Mouse (Mus musculus) common myeloid progenitor, adult 5-6 weeks (primary cell): ENCODE measurements around the gene Arhgef11. TPM values are rescaled to one million over a fixed set of nuclear protein-coding genes. Genes with fewer than 3 reads are reported as not detected.
"Not testable (repeated sequence)": the region's sequence is repeated elsewhere in the genome, so short reads cannot be mapped to it uniquely, and the experiment has no call there.

Experiments used
- ATAC-seq: replicated peaks from 2 replicates; pipeline ENCODE4 v1.8.0; 2016; ENCODE audit warnings: low read depth, mild to moderate bottlenecking, moderate TSS enrichment, inconsistent platforms; ENCODE audit not compliant: poor library complexity, severe bottlenecking
- total RNA-seq: library from RNA; stranded (forward); fragments of 200-1000, 187-1606 nt; gene quantifications from 2 replicates; pipeline ENCODE4 v1.2.3, GENCODE M21; 2017

Arhgef11 gene
- 6.0 and 7.9 TPM in 2 replicates for total RNA-seq

GRCm38 (mm10) chr3:87616957-87617810 is at the start of gene Arhgef11:
TSS of gene Arhgef11 (plus strand) at chr3:87617559.
- ATAC-seq, result peak; percentile 69

- ATAC-seq, result no peak
Observed at GRCm38 (mm10) chr3:87568681-87569080, 48.7 kb upstream of the Arhgef11 start.

- no peak for ATAC-seq
Observed at GRCm38 (mm10) chr3:87575766-87576165, 41.6 kb upstream of the Arhgef11 start.

- ATAC-seq, result no peak
Observed at GRCm38 (mm10) chr3:87582259-87582658, 35.1 kb upstream of the Arhgef11 start.

GRCm38 (mm10) chr3:87593793-87594192 is 23.6 kb upstream of the Arhgef11 start:
- no peak for ATAC-seq

- not testable (repeated sequence) for ATAC-seq
Observed at GRCm38 (mm10) chr3:87595328-87595727, 22.0 kb upstream of the Arhgef11 start.

- not testable (repeated sequence) for ATAC-seq
Observed at GRCm38 (mm10) chr3:87601077-87601476, 16.3 kb upstream of the Arhgef11 start.

- no peak; the same call in 1 of the 2 replicates for ATAC-seq
Observed at GRCm38 (mm10) chr3:87616354-87616753, 1.0 kb upstream of the Arhgef11 start.

GRCm38 (mm10) chr3:87617811-87618130 is 412 bp downstream of the Arhgef11 start:
- ATAC-seq, result no peak

GRCm38 (mm10) chr3:87618240-87618639 is 881 bp downstream of the Arhgef11 start:
- ATAC-seq, result no peak

GRCm38 (mm10) chr3:87618981-87619710 is 1.8 kb downstream of the Arhgef11 start:
- no peak for ATAC-seq

GRCm38 (mm10) chr3:87620218-87620891 is 3.0 kb downstream of the Arhgef11 start:
- no peak for ATAC-seq

- no peak for ATAC-seq
Observed at GRCm38 (mm10) chr3:87624899-87625298, 7.5 kb downstream of the Arhgef11 start.

- ATAC-seq, result no peak
Observed at GRCm38 (mm10) chr3:87630899-87631298, 13.5 kb downstream of the Arhgef11 start.

GRCm38 (mm10) chr3:87631408-87631807 is 14.0 kb downstream of the Arhgef11 start:
- ATAC-seq, result no peak

- no peak for ATAC-seq
Observed at GRCm38 (mm10) chr3:87635514-87635913, 18.2 kb downstream of the Arhgef11 start.

GRCm38 (mm10) chr3:87643453-87643852 is 26.1 kb downstream of the Arhgef11 start:
- ATAC-seq, result no peak

- no peak for ATAC-seq
Observed at GRCm38 (mm10) chr3:87646174-87646573, 28.8 kb downstream of the Arhgef11 start.

GRCm38 (mm10) chr3:87649063-87649462 is 31.7 kb downstream of the Arhgef11 start:
- no peak for ATAC-seq

GRCm38 (mm10) chr3:87658348-87658747 is 41.0 kb downstream of the Arhgef11 start:
- ATAC-seq, result no peak
